18 mouse cellular contexts compared by ENCODE assay signal in genomic region chr6:118111810-118112209, GRCm38 (mm10). TPM values are rescaled to one million over a fixed set of nuclear protein-coding genes. Genes with fewer than 3 reads are reported as not detected.
A peak's percentile ranks its signal among the peaks of the same experiment; 100 is the strongest.
DNase-seq lines count a peak whose midpoint lies in the region; ATAC-seq and TF ChIP-seq lines count a peak whose summit lies in the region.
"Had no signal": no experiment of that assay in that cellular context is flagged by ENCODE, and none has a peak within 500 bp of the region (broad histone marks: within the 10 kb centered on the region; RNA-seq: fewer than 3 reads in every experiment).

No protein-coding gene starts in this region.

- H3K4me3 ChIP-seq in heart, postnatal 0 days (ENCODE audit: low read depth, low read length): no peak overlapping the region
- no peak overlapping the region for H3K4me3 ChIP-seq in lung, postnatal 0 days (ENCODE audit: low read depth, low read length)
- H3K4me3 ChIP-seq: forebrain, embryonic 13.5 days; limb, embryonic 13.5 days; lung, embryonic 15.5 days had no signal

- no peak for ATAC-seq in heart, postnatal 0 days (ENCODE audit: insufficient read depth, low read depth)
- ATAC-seq in lung, postnatal 0 days: no peak
- ATAC-seq in Patski: no peak
- ATAC-seq: forebrain, embryonic 13.5 days; hindbrain, embryonic 16.5 days had no signal

- in situ Hi-C loops in Patski (cut with MboI; ENCODE audit: low pct_unique_long_range_greater_than_20kb): no loop called here

- H3K27ac ChIP-seq in heart, postnatal 0 days (ENCODE audit: low read depth): no peak overlapping the region
- no peak overlapping the region for H3K27ac ChIP-seq in lung, postnatal 0 days (ENCODE audit: low read length)
- H3K27ac ChIP-seq: forebrain, embryonic 13.5 days; limb, embryonic 13.5 days; lung, embryonic 15.5 days had no signal

- H3K27me3 ChIP-seq in heart, postnatal 0 days (ENCODE audit: control insufficient read depth, insufficient read depth, low read length): no peaks in the 10 kb centered on the region
- H3K27me3 ChIP-seq in lung, postnatal 0 days (replicated peaks; ENCODE audit: insufficient read depth, low read length): no peaks in the 10 kb centered on the region
- no peaks in the 10 kb centered on the region for H3K27me3 ChIP-seq in Patski
- H3K27me3 ChIP-seq: forebrain, embryonic 13.5 days; limb, embryonic 13.5 days; lung, embryonic 15.5 days; megakaryocyte, embryonic 14.5 days had no signal

- H3K9ac ChIP-seq in heart, postnatal 0 days (replicated peaks; ENCODE audit: low read depth, low read length): no peak overlapping the region
- no peak overlapping the region for H3K9ac ChIP-seq in lung, postnatal 0 days (replicated peaks; ENCODE audit: low read depth)
- H3K9ac ChIP-seq: forebrain, embryonic 13.5 days; limb, embryonic 13.5 days; lung, embryonic 15.5 days had no signal

- H3K4me2 ChIP-seq in heart, postnatal 0 days (ENCODE audit: low read depth, low read length): no peak overlapping the region
- no peak overlapping the region for H3K4me2 ChIP-seq in lung, postnatal 0 days (replicated peaks; ENCODE audit: low read depth, low read length)
- H3K4me2 ChIP-seq: forebrain, embryonic 13.5 days; limb, embryonic 13.5 days; lung, embryonic 15.5 days had no signal

- H3K36me3 ChIP-seq in heart, postnatal 0 days (replicated peaks; ENCODE audit: control insufficient read depth, insufficient read depth, low read length): peaks cover 42% of the 10 kb centered on the region
- peaks cover 16% of the 10 kb centered on the region; the same call in 1 of the 2 replicates for H3K36me3 ChIP-seq in lung, postnatal 0 days (ENCODE audit: insufficient read depth, low read length)

- TF ChIP-seq EP300 in heart, postnatal 0 days (IDR thresholded peaks at IDR 0.05; ENCODE audit: low read depth): no peak
- no peak for TF ChIP-seq EP300 in lung, postnatal 0 days (IDR thresholded peaks at IDR 0.05)

- POLR2A ChIA-PET in Patski (lab: Charles Lee): no interaction called here

- CTCF ChIA-PET in Patski (lab: Charles Lee): no interaction called here

- no peaks in the 10 kb centered on the region for H3K9me3 ChIP-seq in heart, postnatal 0 days (replicated peaks; ENCODE audit: control insufficient read depth, low read length)
- H3K9me3 ChIP-seq in lung, postnatal 0 days (ENCODE audit: low read length): no peaks in the 10 kb centered on the region
- H3K9me3 ChIP-seq: forebrain, embryonic 13.5 days; limb, embryonic 13.5 days; lung, embryonic 15.5 days; megakaryocyte, embryonic 14.5 days had no signal

- DNase-seq in heart, postnatal 0 days (ENCODE audit: low spot score): no peak
- no peak for DNase-seq in heart, postnatal 4 days
- DNase-seq in lung, postnatal 0 days (ENCODE audit: low spot score): no peak
- DNase-seq in lung, postnatal 14 days: no peak
- DNase-seq in Patski (ENCODE audit: low read depth, low spot score): no peak
- no peak for DNase-seq in thymus, postnatal 25 days
- DNase-seq in urinary bladder, postnatal 36 days (ENCODE audit: low spot score in 2 of 2): no peak
- DNase-seq: adrenal gland, adult 2 months; cerebellum, adult 8-10 months; heart, postnatal 14 days; kidney, adult 9 months; right cerebral cortex, adult 18-20 months; thymus, postnatal 4 days had no signal

- TF ChIP-seq CTCF in heart, postnatal 0 days (IDR thresholded peaks at IDR 0.05; ENCODE audit: low read depth): peak; percentile 19; the same call in 1 of the 2 replicates
- peak; percentile 60 for TF ChIP-seq CTCF in lung, postnatal 0 days (IDR thresholded peaks at IDR 0.05)
- peak; percentile 43 for TF ChIP-seq CTCF in Patski (IDR thresholded peaks at IDR 0.05)

- no peaks in the 10 kb centered on the region for H3K4me1 ChIP-seq in heart, postnatal 0 days (ENCODE audit: control insufficient read depth, insufficient read depth)
- no peaks in the 10 kb centered on the region for H3K4me1 ChIP-seq in lung, postnatal 0 days (ENCODE audit: insufficient read depth, low read depth, low read length)
- H3K4me1 ChIP-seq: forebrain, embryonic 13.5 days; limb, embryonic 13.5 days; lung, embryonic 15.5 days had no signal

- 32% methylated on average over 1 of the region's 1 CpGs for WGBS in heart, postnatal 0 days
- WGBS in lung, postnatal 0 days: 54% methylated on average over 1 of the region's 1 CpGs

RNA-seq across cellular contexts. Expression of gene Csgalnact2, which starts 27.1 kb away (rescaled TPM):
- 13.0 and 15.8 TPM in 2 replicates for total RNA-seq in heart, postnatal 0 days (2014; rRNA removed; ENCODE audit: low replicate concordance)
- polyA plus RNA-seq in heart, postnatal 0 days (2015; fragmentation: Nextera tagmentation; extraction: Ambion mirVana): 10.3 and 11.6 TPM in 2 replicates
- 10 to 100 TPM; 20.9 to 21.1 TPM for total RNA-seq in heart, postnatal 4 days (2021)
- 35.2 and 36.6 TPM in 2 replicates for polyA plus RNA-seq in lung, postnatal 0 days (2015; fragmentation: Nextera tagmentation; extraction: Ambion mirVana)
- polyA plus RNA-seq in Patski (2021): 11.7 TPM
